Mouse (Mus musculus) thymus, adult 2 months (tissue): ENCODE measurements around the gene H13. TPM values are rescaled to one million over a fixed set of nuclear protein-coding genes. Genes with fewer than 3 reads are reported as not detected.

ENCODE experiments used
- DNase-seq: peaks from one replicate; pipeline ENCODE4 v3.0.0; 2021
- H3K27ac ChIP-seq: fragments of 200-500 bp; 2 replicates; pipeline ENCODE4 v1.5.1; 2012; ENCODE audit warnings: low read length, control low read depth; ENCODE audit not compliant: control insufficient read depth, insufficient read depth
- H3K27me3 ChIP-seq: fragments of 200-500 bp; 2 replicates; pipeline ENCODE4 v1.6.1; 2012; ENCODE audit warnings: mild to moderate bottlenecking, low read length, moderate library complexity, mixed read lengths; ENCODE audit not compliant: control insufficient read depth, insufficient read depth
- H3K36me3 ChIP-seq: fragments of 200-500 bp; 2 replicates; pipeline ENCODE4 v1.6.1; 2012; ENCODE audit warnings: mild to moderate bottlenecking, low read length, moderate library complexity; ENCODE audit not compliant: control insufficient read depth, insufficient read depth
- H3K4me1 ChIP-seq: fragments of 200-500 bp; replicated peaks from 2 replicates; pipeline ENCODE4 v1.6.1; 2012; ENCODE audit warnings: low read length; ENCODE audit not compliant: control insufficient read depth, insufficient read depth
- H3K4me3 ChIP-seq: fragments of 200-500 bp; 2 replicates; pipeline ENCODE4 v1.5.1; 2012; ENCODE audit warnings: mild to moderate bottlenecking, low read length, control low read depth, moderate library complexity; ENCODE audit not compliant: control insufficient read depth, insufficient read depth
- CTCF ChIP-seq: fragments of 200-500 bp; IDR thresholded peaks from 2 replicates; pipeline ENCODE4 v1.5.1; 2012; ENCODE audit warnings: mild to moderate bottlenecking, control low read depth, low read length, moderate library complexity, borderline replicate concordance; ENCODE audit not compliant: control insufficient read depth, poor library complexity, insufficient read depth; ENCODE audit errors: extremely low read depth
- POLR2A ChIP-seq: fragments of 200-500 bp; IDR thresholded peaks from 2 replicates; pipeline ENCODE4 v1.6.1; 2012; ENCODE audit warnings: mild to moderate bottlenecking, low read length, control low read depth, moderate library complexity; ENCODE audit not compliant: control insufficient read depth, poor library complexity, insufficient read depth; ENCODE audit errors: extremely low read depth
- WGBS: fragments of 180-500 bp; shearing (Covaris S2); methylation state at CpG from one replicate; pipeline ENCODE4 v1.1.7; 2018; 5-methylcytosine and 5-hydroxymethylcytosine counted together
- polyA plus RNA-seq: library from polyadenylated mRNA; depleted of rRNA; stranded (reverse); fragments of >200 nt; gene quantifications from 2 replicates; pipeline ENCODE4 v1.2.3, GENCODE M21; 2012; rRNA removed

H13 gene
- polyA plus RNA-seq, 1 experiment: 270 TPM

DNA sequence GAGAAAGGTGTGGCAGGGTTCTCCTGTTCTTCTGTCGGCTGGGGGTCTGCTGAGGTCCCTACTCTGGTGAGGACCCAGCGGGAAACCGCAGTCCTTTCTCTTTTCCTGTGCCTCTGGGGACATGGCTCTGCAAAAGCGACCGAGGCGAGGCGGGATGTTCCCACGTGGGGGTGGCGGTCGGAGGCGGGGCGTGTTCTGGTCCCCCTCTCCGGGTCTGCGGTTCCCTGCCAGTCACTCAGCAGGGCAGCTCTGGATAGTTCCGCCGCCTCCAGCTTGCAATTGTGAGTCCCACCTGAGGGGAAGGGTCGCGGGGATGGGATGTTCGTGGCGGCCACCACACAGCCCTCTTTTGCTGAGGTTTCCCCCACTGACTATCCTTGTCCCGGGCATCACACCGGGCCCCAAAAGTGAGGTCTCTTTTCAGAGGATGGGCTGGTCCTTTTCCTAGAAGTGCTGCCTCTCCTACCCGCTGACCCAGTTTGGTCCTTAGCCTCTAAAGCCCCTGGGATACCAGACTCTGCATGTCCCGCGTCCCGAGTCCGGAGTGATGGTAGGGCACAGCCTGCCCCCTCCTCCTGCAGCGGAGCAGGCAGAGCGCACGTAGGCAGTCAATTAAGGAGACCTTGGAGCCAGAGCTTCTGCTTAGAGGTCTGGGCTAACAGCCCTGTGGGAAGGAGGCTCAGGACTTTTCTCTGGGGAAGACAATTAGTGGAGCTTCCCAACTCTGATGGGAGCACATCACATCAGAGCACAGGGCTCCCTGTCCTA lies 84.9 kb downstream of the H13 start, which contains the start of gene Cox4i2:
Gene Cox4i2, plus strand, starts transcription at position 230 of the 768 bp plus-strand sequence.
- Histone ChIP-seq H3K4me3 (no peak within 1 kb of the TSS), H3K27me3 (no peaks in the 10 kb centered on the region), H3K36me3 (no peaks in the 10 kb centered on the region), H3K4me1 (peaks cover 12% of the 10 kb centered on the region), H3K27ac (no peak within 1 kb of the TSS)
- 10% methylated on average over 30 of the region's 30 CpGs for WGBS
- DNase-seq: no peak
- no peak for TF ChIP-seq POLR2A
- no peak for TF ChIP-seq CTCF

DNA sequence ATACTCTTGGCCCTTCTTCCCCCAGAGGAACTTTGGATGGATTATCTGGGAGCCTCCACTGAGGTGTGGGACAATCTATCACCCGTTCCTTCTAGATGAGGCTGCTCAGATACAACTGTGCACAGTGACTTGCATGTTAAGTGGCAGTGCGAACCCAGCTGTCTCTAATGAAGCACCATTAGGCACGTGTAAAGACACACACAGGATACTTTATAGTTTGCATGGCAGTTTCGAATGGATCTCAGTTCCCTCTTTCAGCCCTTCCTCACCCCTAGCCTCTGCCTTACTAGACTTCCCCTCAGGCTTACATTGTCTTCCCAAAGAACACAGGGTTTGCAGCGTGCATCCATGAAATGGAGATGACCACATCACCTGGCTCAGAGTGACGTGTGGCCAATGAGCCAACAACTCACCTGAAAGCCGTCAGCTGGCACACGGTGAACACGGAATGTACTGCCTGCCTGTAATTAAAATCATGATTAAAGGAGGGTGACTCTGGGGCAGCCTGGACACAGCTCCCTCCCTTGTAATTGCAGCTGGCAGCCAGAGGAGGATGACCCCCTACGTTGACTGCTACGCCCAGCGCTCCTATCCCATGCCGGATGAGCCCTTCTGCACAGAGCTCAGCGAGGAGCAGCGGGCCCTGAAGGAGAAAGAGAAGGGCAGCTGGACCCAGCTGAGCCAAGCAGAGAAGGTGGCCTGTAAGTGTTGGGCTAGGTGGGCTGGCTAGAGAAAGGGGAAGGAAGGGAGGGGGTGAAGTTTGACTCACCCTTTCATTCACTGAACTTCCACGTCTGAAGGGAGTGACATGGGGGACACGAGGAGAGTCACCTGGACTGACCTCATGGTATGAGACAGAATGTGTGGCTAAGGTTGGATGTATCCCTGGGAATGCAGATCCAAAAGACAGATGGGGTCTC lies 87.5 kb downstream of the H13 start:
- H3K27ac ChIP-seq: no peak overlapping the region
- no peaks in the 10 kb centered on the region for H3K36me3 ChIP-seq
- H3K4me1 ChIP-seq: peaks cover 12% of the 10 kb centered on the region
- no peak for DNase-seq
- no peaks in the 10 kb centered on the region for H3K27me3 ChIP-seq
- WGBS: 75% methylated on average over 17 of the region's 17 CpGs
- H3K4me3 ChIP-seq: no peak overlapping the region
- TF ChIP-seq POLR2A: no peak
- no peak for TF ChIP-seq CTCF

DNA sequence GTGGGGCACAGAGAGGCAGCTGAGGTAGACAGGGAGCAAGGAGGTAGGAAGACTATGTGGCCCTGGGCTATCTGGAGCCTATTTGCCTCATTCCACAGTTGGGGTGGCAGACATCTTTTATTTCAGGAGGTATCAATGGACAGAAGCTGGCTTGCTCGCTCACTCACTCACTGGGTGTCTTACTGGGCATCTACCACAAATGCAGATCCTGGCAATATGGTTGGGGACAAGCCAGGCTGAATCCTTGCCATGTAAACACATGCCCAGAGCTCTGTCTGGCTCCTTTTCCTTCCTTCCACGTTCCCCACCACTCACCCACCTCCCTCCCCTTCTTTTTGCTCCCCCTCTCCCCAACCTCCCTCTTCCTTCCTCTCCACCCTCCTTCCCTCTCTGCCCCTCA lies 88.2 kb downstream of the H13 start:
- Histone ChIP-seq H3K27me3 (no peaks in the 10 kb centered on the region), H3K36me3 (no peaks in the 10 kb centered on the region), H3K27ac (no peak overlapping the region), H3K4me1 (peaks cover 12% of the 10 kb centered on the region), H3K4me3 (no peak overlapping the region)
- WGBS: 59% methylated on average over 2 of the region's 2 CpGs
- no peak for DNase-seq
- TF ChIP-seq POLR2A (no peak), CTCF (no peak)

Other genes starting within 250 kb of the H13 start
- not detected in 2 replicates for gene Defb23, start 204.8 kb upstream of the H13 start, polyA plus RNA-seq
- gene Defb20, start 192.4 kb upstream of the H13 start, polyA plus RNA-seq: not detected in 2 replicates
- 0.24 TPM in 1 of 2 replicates, not detected in the other for gene Defb22, start 179.3 kb upstream of the H13 start, polyA plus RNA-seq
- not detected in 2 replicates for gene Defb26, start 157.8 kb upstream of the H13 start, polyA plus RNA-seq
- not detected in 2 replicates for gene Defb28, start 151.2 kb upstream of the H13 start, polyA plus RNA-seq
- not detected in 2 replicates for gene Defb29, start 129.4 kb upstream of the H13 start, polyA plus RNA-seq
- not detected in 2 replicates for gene Gm17416, start 100.1 kb upstream of the H13 start, polyA plus RNA-seq
- gene Defb21, start 96.7 kb upstream of the H13 start, polyA plus RNA-seq: not detected in 2 replicates
- 1.5 and 1.7 TPM in 2 replicates for gene Defb19, start 89.1 kb upstream of the H13 start, polyA plus RNA-seq
- gene Defb45, start 70.1 kb upstream of the H13 start, polyA plus RNA-seq: not detected in 2 replicates
- gene Defb36, start 65.1 kb upstream of the H13 start, polyA plus RNA-seq: not detected in 2 replicates
- gene Defb25, start 46.4 kb upstream of the H13 start, polyA plus RNA-seq: 1.7 and 2.0 TPM in 2 replicates
- gene Rem1, start 42.5 kb upstream of the H13 start, polyA plus RNA-seq: 2.9 and 3.3 TPM in 2 replicates
- 4.2 and 4.4 TPM in 2 replicates for gene Mcts2, start 17.6 kb downstream of the H13 start, polyA plus RNA-seq
- 54.6 and 66.4 TPM in 2 replicates for gene Id1, start 66.8 kb downstream of the H13 start, polyA plus RNA-seq
- 1.6 and 1.9 TPM in 2 replicates for gene Cox4i2, start 84.7 kb downstream of the H13 start, polyA plus RNA-seq
- 205 and 207 TPM in 2 replicates for gene Bcl2l1, start 162.3 kb downstream of the H13 start, polyA plus RNA-seq
- 16.1 and 19.1 TPM in 2 replicates for gene Tpx2, start 178.5 kb downstream of the H13 start, polyA plus RNA-seq
- gene Mylk2, start 241.9 kb downstream of the H13 start, polyA plus RNA-seq: 0.20 and 0.34 TPM in 2 replicates